Mouse (Mus musculus): ENCODE data around the gene Pah. TPM values are rescaled to one million over a fixed set of nuclear protein-coding genes. Genes with fewer than 3 reads are reported as not detected.

Pah gene
- total RNA-seq, 2 experiments from 2014 or later: not detected

- no peak for DNase-seq
Measured at GRCm38 (mm10) chr10:87503946-87504345, 17.6 kb upstream of the Pah start.

DNA sequence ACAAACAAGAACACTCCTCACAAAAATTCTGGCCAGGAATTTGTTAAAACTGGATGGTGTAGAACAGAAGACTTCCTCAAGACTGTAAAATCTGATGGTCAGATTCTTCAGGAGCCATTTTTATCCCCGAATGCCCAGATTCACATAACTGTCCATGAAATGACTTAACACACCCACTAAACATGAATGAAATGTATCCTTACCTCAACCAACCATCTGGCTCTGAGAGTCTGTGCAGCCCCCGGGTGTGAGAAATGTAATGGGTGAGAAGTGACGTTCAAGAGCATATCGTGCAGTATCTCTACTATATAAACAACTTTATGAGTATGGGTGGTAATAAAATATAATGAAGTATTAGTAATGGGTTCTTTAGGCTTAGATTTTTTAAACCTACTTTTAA, 13.0 kb upstream of the Pah start:
- DNase-seq: no peak

- DNase-seq: no peak
Measured at GRCm38 (mm10) chr10:87513052-87513451, 8.5 kb upstream of the Pah start.

DNA sequence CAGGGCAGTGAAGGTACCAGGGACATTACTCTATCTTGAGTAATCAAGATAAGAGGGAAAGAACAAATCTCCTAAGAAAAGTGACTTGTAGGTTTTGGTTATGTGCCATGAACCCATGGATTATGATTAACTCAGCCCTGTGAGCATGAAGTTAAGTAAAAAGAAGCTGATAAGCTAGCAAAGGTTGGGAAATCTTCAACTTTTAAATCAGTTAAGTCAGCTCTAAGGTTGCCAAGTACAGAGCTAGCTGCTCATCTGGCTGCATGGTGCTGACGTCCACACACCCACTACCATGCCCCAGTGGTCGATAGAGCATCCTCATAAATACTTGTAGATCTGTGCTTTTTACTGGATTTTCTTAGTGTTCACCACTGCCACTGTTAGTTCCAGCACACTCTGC, 3.0 kb upstream of the Pah start:
- DNase-seq: no peak

GRCm38 (mm10) chr10:87520401-87521116, 1.0 kb upstream of the Pah start:
- no peak for DNase-seq

- no peak for DNase-seq
Measured at GRCm38 (mm10) chr10:87534172-87534571, 12.6 kb downstream of the Pah start.

- DNase-seq: no peak
Measured at GRCm38 (mm10) chr10:87545759-87546158, 24.2 kb downstream of the Pah start.

DNA sequence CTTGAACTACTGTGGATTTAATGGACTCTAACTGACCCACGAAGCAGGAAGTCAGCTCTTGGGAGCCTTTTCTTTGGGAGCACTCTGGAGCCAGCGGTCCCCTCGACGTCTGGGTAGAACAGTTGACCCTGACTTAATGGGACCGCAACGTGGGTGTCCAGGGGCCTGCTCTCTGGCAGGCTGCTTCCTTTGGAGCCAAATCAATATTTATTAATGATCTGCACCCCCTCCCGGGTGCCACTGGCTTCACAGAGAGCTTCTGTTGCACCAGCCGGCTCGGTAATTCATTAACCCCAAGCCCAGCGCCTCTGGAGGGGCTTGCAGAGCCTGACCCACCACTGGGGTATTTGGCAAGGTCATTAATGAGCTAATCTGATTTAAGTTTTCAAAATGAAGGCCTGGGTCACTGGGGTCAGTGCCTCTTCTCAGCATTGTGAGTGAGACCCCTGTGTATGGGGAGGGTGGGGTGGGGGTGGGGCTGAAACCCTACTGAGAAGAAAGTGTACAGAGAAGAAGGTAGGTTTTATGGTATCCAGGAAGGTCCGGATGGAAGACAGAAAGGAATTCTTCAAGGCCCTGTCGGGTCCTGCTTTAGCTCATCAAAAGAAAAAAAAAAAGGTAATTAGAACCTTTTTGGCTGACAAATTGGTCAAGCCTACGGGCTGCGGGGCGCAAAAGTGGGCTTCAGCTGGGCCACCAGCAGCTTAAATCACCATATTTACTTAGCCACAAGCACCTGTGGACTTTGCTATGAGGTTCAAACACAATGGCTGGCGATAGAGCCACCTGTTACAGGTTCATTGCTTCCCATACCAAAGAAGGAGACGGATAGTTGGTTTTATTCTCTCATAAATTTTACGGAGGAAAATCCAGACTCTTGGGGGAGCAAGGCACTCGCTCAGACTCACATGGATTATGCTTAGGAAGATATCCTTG, 25.0 kb downstream of the Pah start:
- no peak for DNase-seq

DNA sequence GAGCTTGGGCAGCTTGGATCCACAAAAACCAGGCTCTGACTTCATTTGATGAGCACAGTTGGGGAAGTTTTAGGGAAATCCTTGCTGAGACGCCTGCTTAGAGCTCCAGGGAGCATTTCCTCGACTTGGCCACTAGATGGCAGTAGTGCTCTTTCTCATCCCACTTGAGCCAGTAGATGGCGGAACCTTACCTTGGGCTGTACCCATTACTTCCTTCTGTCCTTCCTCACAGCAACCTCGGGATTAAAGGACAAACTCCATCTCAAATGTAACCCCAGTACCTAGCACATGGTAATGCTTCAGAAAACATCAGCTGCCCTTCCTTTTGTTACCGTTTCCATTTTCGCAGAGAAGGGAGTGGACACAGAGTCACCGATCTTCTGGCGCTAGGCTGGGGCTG, 31.1 kb downstream of the Pah start:
- DNase-seq: no peak

GRCm38 (mm10) chr10:87556441-87556840, 34.8 kb downstream of the Pah start:
- DNase-seq: no peak

- no peak for DNase-seq
Measured at GRCm38 (mm10) chr10:87563818-87564217, 42.2 kb downstream of the Pah start.

DNA sequence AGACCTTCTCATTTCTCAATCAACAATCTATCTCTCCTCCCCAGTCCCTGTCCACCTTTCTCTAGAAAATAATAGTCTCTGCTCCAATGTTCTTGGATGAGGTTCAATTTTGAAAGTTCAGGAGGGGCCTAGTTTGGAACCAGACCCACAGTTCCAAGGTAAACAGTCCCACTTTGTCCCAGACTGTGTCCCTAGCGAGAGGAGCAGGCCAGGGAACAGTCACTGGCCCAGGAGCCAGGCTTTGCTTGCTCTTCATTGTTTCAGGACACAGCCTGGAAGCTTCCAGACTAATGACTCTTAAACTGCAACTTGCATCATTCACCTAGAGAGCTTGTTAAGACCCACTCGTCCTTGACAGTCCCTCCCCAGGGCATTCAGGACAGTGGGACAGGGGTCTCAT, 44.1 kb downstream of the Pah start:
- DNase-seq: no peak

- no peak for DNase-seq
Measured at GRCm38 (mm10) chr10:87572500-87572899, 50.9 kb downstream of the Pah start.

DNA sequence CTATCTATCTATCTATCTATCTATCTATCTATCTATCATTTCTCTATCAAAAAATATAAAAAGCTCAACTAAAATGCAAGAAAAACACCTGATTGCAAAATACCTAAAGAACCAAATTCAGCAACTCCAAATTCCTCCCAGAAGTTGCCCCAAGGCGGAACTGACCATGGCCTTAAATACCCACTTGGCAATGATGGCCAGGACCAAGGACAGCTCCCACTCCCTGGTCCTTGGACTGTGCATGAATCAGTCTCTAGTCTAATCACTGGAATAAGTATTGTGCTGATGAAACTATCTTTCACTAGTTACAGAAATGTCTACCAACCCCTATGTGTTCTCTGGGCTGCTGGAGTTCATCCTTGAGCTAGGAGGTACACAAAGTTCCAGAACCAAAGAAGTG, 65.1 kb downstream of the Pah start:
- no peak for DNase-seq

DNA sequence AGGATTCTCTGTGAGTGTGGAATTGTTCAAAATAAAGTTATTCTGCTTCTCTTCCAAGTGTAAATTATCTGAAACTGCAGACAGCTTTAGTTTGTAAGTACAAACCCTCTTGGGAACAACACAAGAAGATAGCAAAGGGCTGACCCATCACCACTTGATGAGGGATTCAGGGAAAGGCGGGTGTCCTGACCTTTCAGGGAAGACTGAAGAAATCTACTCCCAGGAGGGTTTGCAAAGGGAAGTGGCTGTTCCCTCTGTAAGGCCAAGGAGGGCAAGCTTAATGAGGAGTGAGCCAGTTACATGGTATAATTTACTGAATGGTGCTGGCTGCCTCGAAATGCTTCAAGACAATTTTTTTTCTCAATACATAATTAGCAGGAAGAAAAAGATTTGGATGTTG, 72.3 kb downstream of the Pah start:
- DNase-seq: no peak

DNA sequence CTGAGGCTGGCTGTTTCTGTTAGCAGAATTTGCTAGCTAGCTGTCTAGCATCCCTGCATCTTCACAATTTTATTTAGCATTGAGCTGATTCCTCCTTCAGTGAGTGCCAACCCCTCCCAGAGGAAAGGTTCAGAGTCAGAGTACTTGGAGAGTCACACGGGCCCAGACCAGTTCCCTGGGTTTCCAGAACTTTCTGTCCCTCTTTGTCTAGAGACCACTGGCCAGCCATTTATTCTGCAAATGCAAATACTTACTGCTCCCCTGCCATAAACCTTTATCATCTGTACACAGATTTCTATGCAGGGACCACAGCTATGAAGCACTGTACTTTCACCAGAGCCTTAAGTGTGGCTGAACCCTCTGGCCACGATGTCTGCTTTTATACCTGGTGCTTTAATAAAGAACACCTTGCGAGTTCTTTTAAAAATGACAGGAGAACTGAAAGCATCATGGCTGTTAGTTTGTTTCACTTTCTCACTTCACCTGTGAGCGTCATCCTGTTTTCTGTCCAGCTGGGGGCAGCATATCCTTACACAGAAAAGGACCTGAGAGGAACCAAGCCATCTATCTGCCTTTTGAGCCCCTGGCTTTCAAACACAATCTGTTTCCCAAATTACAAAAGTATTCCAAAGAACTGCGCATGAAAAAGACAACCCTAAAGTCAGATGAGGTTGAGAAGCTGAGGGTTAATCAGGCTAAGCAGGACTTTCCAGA, 74.9 kb downstream of the Pah start:
- DNase-seq: no peak

GRCm38 (mm10) chr10:87597075-87597677, 75.6 kb downstream of the Pah start:
- no peak for DNase-seq

DNA sequence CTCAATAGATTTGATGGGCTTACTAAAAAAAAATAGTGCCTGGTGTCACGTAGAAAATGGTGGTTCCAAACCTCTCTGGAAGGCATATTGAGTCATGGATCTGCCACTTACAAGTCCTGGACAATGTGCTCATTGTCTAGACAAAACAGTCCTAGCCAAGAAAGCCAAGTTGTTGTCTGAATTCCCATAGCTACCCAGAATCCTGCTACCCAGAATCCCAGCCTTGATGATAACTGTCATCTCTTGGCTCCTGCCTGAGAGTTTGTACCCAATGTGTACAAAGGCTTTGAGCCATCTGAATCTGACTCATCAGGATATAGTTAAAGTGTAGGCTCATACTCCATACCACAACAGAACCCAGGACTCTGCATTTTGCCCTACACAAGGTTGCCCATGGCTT, 80.6 kb downstream of the Pah start:
- DNase-seq: no peak

DNA sequence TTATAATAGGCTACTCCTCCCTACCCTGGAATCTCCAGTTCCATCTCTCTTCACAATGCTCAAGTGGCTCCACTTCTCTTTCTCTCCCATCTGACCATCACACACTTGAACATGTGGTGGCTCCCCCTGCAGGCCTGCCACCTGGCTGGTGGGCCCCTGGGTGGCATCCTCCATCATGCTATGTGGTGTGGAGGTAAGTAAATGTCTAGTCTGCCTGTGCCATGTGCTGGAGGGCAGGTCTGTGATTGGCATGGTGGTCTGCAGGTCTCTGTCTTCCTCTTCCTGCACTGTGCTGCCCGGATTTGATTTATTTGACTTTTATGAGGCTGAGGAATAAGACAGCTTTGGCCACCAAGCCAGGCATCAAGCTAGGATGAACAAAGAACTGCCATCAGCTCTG, 103.6 kb downstream of the Pah start:
- no peak for DNase-seq

Measured in gastrocnemius, postnatal 25 days (tissue).